Mouse (Mus musculus): ENCODE results near the gene Ddx19a. TPM values are rescaled to one million over a fixed set of nuclear protein-coding genes. Genes with fewer than 3 reads are reported as not detected.
"Not testable (repeated sequence)": the region's sequence is repeated elsewhere in the genome, so short reads cannot be mapped to it uniquely, and the experiment has no call there.

The Ddx19a gene
- polyA plus RNA-seq, 1 experiment from 2014 or later: 15.7 TPM

- H3K27ac ChIP-seq (replicated peaks; ENCODE audit: low read depth, low read length): no peak overlapping the region
- ATAC-seq (ENCODE audit: low FRiP score, low TSS enrichment) (no peak), DNase-seq (no peak)
- no peaks in the 10 kb centered on the region for H3K4me1 ChIP-seq (ENCODE audit: control insufficient read depth, insufficient read depth, low read length)
- peaks cover 54% of the 10 kb centered on the region for H3K36me3 ChIP-seq (ENCODE audit: control insufficient read depth, insufficient read depth, low read length)
- no peak overlapping the region for H3K9ac ChIP-seq (replicated peaks; ENCODE audit: low read length)
- WGBS: 95% methylated on average over 6 of the region's 6 CpGs
- H3K27me3 ChIP-seq (ENCODE audit: control insufficient read depth, insufficient read depth, low read length): no peaks in the 10 kb centered on the region
- H3K4me2 ChIP-seq (ENCODE audit: low read length): no peak overlapping the region
- no peak overlapping the region for H3K4me3 ChIP-seq (replicated peaks; ENCODE audit: low read depth, low read length)
- no peaks in the 10 kb centered on the region for H3K9me3 ChIP-seq (ENCODE audit: control insufficient read depth, low read length)
Measured at GRCm38 (mm10) chr8:110959906-110960305, 37.7 kb downstream of the Ddx19a start.

GRCm38 (mm10) chr8:110959071-110959780 is 38.4 kb downstream of the Ddx19a start:
- no peaks in the 10 kb centered on the region for H3K27me3 ChIP-seq (ENCODE audit: control insufficient read depth, insufficient read depth, low read length)
- no peak overlapping the region for H3K9ac ChIP-seq (replicated peaks; ENCODE audit: low read length)
- no peaks in the 10 kb centered on the region for H3K4me1 ChIP-seq (ENCODE audit: control insufficient read depth, insufficient read depth, low read length)
- DNase-seq (no peak), ATAC-seq (ENCODE audit: low FRiP score, low TSS enrichment) (no peak)
- peaks cover 52% of the 10 kb centered on the region for H3K36me3 ChIP-seq (ENCODE audit: control insufficient read depth, insufficient read depth, low read length)
- 95% methylated on average over 12 of the region's 12 CpGs for WGBS
- no peak overlapping the region for H3K4me2 ChIP-seq (ENCODE audit: low read length)
- H3K27ac ChIP-seq (replicated peaks; ENCODE audit: low read depth, low read length): no peak overlapping the region
- no peak overlapping the region for H3K4me3 ChIP-seq (replicated peaks; ENCODE audit: low read depth, low read length)
- H3K9me3 ChIP-seq (ENCODE audit: control insufficient read depth, low read length): no peaks in the 10 kb centered on the region

GRCm38 (mm10) chr8:110958553-110958952 is 39.0 kb downstream of the Ddx19a start:
- H3K36me3 ChIP-seq (ENCODE audit: control insufficient read depth, insufficient read depth, low read length): peaks cover 49% of the 10 kb centered on the region
- WGBS: 94% methylated on average over 7 of the region's 7 CpGs
- not testable (repeated sequence) for H3K4me1 ChIP-seq (ENCODE audit: control insufficient read depth, insufficient read depth, low read length); DNase-seq; H3K9me3 ChIP-seq (ENCODE audit: control insufficient read depth, low read length); H3K27ac ChIP-seq (replicated peaks; ENCODE audit: low read depth, low read length); H3K4me2 ChIP-seq (ENCODE audit: low read length); H3K4me3 ChIP-seq (replicated peaks; ENCODE audit: low read depth, low read length); H3K9ac ChIP-seq (replicated peaks; ENCODE audit: low read length); ATAC-seq (ENCODE audit: low FRiP score, low TSS enrichment); H3K27me3 ChIP-seq (ENCODE audit: control insufficient read depth, insufficient read depth, low read length)

- H3K27me3 ChIP-seq (ENCODE audit: control insufficient read depth, insufficient read depth, low read length): no peaks in the 10 kb centered on the region
- H3K27ac ChIP-seq (replicated peaks; ENCODE audit: low read depth, low read length): no peak overlapping the region
- no peak overlapping the region for H3K9ac ChIP-seq (replicated peaks; ENCODE audit: low read length)
- no peak overlapping the region for H3K4me3 ChIP-seq (replicated peaks; ENCODE audit: low read depth, low read length)
- WGBS: 88% methylated on average over 5 of the region's 5 CpGs
- no peak overlapping the region for H3K4me2 ChIP-seq (ENCODE audit: low read length)
- no peaks in the 10 kb centered on the region for H3K9me3 ChIP-seq (ENCODE audit: control insufficient read depth, low read length)
- no peak for DNase-seq
- ATAC-seq (ENCODE audit: low FRiP score, low TSS enrichment): no peak
- H3K4me1 ChIP-seq (ENCODE audit: control insufficient read depth, insufficient read depth, low read length): no peaks in the 10 kb centered on the region
- peaks cover 46% of the 10 kb centered on the region for H3K36me3 ChIP-seq (ENCODE audit: control insufficient read depth, insufficient read depth, low read length)
Measured at GRCm38 (mm10) chr8:110958135-110958534, 39.5 kb downstream of the Ddx19a start.

GRCm38 (mm10) chr8:110957471-110957870 is 40.1 kb downstream of the Ddx19a start:
- Histone ChIP-seq H3K27me3 (ENCODE audit: control insufficient read depth, insufficient read depth, low read length) (no peaks in the 10 kb centered on the region), H3K4me2 (ENCODE audit: low read length) (no peak overlapping the region), H3K9ac (replicated peaks; ENCODE audit: low read length) (no peak overlapping the region), H3K9me3 (ENCODE audit: control insufficient read depth, low read length) (no peaks in the 10 kb centered on the region), H3K4me3 (replicated peaks; ENCODE audit: low read depth, low read length) (no peak overlapping the region), H3K4me1 (ENCODE audit: control insufficient read depth, insufficient read depth, low read length) (no peaks in the 10 kb centered on the region), H3K27ac (replicated peaks; ENCODE audit: low read depth, low read length) (no peak overlapping the region), H3K36me3 (ENCODE audit: control insufficient read depth, insufficient read depth, low read length) (peaks cover 41% of the 10 kb centered on the region)
- no peak for DNase-seq
- WGBS: 91% methylated on average over 19 of the region's 19 CpGs
- no peak for ATAC-seq (ENCODE audit: low FRiP score, low TSS enrichment)

- no peaks in the 10 kb centered on the region for H3K27me3 ChIP-seq (ENCODE audit: control insufficient read depth, insufficient read depth, low read length)
- H3K4me2 ChIP-seq (ENCODE audit: low read length): no peak overlapping the region
- 84% methylated on average over 15 of the region's 15 CpGs for WGBS
- H3K4me1 ChIP-seq (ENCODE audit: control insufficient read depth, insufficient read depth, low read length): no peaks in the 10 kb centered on the region
- no peak for ATAC-seq (ENCODE audit: low FRiP score, low TSS enrichment)
- peaks cover 35% of the 10 kb centered on the region for H3K36me3 ChIP-seq (ENCODE audit: control insufficient read depth, insufficient read depth, low read length)
- no peaks in the 10 kb centered on the region for H3K9me3 ChIP-seq (ENCODE audit: control insufficient read depth, low read length)
- DNase-seq: no peak
- H3K27ac ChIP-seq (replicated peaks; ENCODE audit: low read depth, low read length): 0 out of 2 replicates have a peak overlapping the region, but pooled peaks have one; percentile 1
- no peak overlapping the region for H3K9ac ChIP-seq (replicated peaks; ENCODE audit: low read length)
- H3K4me3 ChIP-seq (replicated peaks; ENCODE audit: low read depth, low read length): no peak overlapping the region
Measured at GRCm38 (mm10) chr8:110956619-110957450, 40.8 kb downstream of the Ddx19a start.

- H3K4me2 ChIP-seq (ENCODE audit: low read length): no peak overlapping the region
- DNase-seq: no peak
- H3K27ac ChIP-seq (replicated peaks; ENCODE audit: low read depth, low read length): no peak overlapping the region
- no peaks in the 10 kb centered on the region for H3K27me3 ChIP-seq (ENCODE audit: control insufficient read depth, insufficient read depth, low read length)
- H3K4me1 ChIP-seq (ENCODE audit: control insufficient read depth, insufficient read depth, low read length): 0 out of 2 replicates have a peak, but pooled peaks cover 3% of the 10 kb centered on the region
- H3K36me3 ChIP-seq (ENCODE audit: control insufficient read depth, insufficient read depth, low read length): peaks cover 26% of the 10 kb centered on the region
- H3K9me3 ChIP-seq (ENCODE audit: control insufficient read depth, low read length): no peaks in the 10 kb centered on the region
- WGBS: 83% methylated on average over 8 of the region's 8 CpGs
- no peak overlapping the region for H3K9ac ChIP-seq (replicated peaks; ENCODE audit: low read length)
- ATAC-seq (ENCODE audit: low FRiP score, low TSS enrichment): no peak
- no peak overlapping the region for H3K4me3 ChIP-seq (replicated peaks; ENCODE audit: low read depth, low read length)
Measured at GRCm38 (mm10) chr8:110954776-110955175, 42.8 kb downstream of the Ddx19a start.

- ATAC-seq (ENCODE audit: low FRiP score, low TSS enrichment) (no peak), DNase-seq (peak; percentile 56)
- WGBS: 71% methylated on average over 17 of the region's 17 CpGs
- H3K4me1 ChIP-seq (ENCODE audit: control insufficient read depth, insufficient read depth, low read length): 0 out of 2 replicates have a peak, but pooled peaks cover 3% of the 10 kb centered on the region
- no peak overlapping the region for H3K4me3 ChIP-seq (replicated peaks; ENCODE audit: low read depth, low read length)
- peak overlapping the region; percentile 17; the same call in 1 of the 2 replicates for H3K4me2 ChIP-seq (ENCODE audit: low read length)
- peak overlapping the region; percentile 57; the same call in 1 of the 2 replicates for H3K27ac ChIP-seq (replicated peaks; ENCODE audit: low read depth, low read length)
- H3K9ac ChIP-seq (replicated peaks; ENCODE audit: low read length): no peak overlapping the region
- H3K36me3 ChIP-seq (ENCODE audit: control insufficient read depth, insufficient read depth, low read length): no peaks in the 10 kb centered on the region
- no peaks in the 10 kb centered on the region for H3K27me3 ChIP-seq (ENCODE audit: control insufficient read depth, insufficient read depth, low read length)
- no peaks in the 10 kb centered on the region for H3K9me3 ChIP-seq (ENCODE audit: control insufficient read depth, low read length)
Measured at GRCm38 (mm10) chr8:110950065-110950484, 47.5 kb downstream of the Ddx19a start.
